Mouse (Mus musculus): ENCODE data around the gene C87436.

GRCm38 (mm10) chr6:86397257-86397980 is 40.8 kb upstream of the C87436 start:
- TF ChIP-seq CTCF (conservative IDR thresholded peaks at IDR 0.05; ENCODE audit: low read length) (no peak), POU5F1 (IDR thresholded peaks at IDR 0.05; ENCODE audit: borderline replicate concordance, low read length) (no peak), NANOG (IDR thresholded peaks at IDR 0.05; ENCODE audit: borderline replicate concordance, low read length) (no peak)
